Mouse (Mus musculus): Measurements from ENCODE around the gene Hoxd11. TPM values are rescaled to one million over a fixed set of nuclear protein-coding genes. Genes with fewer than 3 reads are reported as not detected.

The Hoxd11 gene
- polyA plus RNA-seq, 1 experiment, result not detected

DNA sequence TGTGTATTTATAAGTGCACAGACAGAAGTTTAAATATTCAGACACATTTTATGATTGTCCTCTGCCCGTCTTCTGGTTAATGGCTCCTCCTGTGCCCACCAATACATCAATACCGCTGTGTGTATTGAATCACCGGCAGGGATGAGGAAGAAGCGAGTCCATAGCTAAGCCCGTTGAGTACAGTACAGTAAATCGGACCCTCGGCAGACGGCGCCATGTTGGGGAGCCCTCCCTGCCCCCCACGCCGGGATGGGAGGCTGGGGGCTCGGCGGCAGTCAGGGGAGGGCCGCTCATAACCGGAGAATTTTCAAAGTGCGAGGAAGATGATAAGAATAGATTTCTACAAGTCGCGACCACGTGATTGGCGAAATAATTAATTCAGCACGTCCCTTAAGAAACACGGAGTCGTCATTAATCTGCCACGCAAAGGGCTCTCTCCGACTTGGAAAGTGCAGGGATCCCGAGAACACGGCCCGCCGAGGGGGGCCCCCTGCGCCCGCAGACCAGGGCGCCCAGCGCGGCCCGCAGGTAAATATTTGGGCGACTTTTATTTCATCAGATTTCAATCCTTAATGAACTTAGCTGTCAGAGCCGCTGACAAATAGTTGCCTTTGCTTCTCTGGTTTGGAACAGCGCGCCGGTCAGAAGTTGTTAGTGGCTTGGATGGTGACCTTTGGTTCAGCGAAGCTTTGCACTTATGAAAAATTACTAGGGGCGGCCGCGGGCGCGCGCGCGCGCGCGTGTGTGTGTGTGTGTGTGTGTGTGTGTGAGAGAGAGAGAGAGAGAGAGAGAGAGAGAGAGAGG lies 53.4 kb downstream of the Hoxd11 start:
- TF ChIP-seq GATA1 (IDR thresholded peaks at IDR 0.05; ENCODE audit: low read length), result no peak

DNA sequence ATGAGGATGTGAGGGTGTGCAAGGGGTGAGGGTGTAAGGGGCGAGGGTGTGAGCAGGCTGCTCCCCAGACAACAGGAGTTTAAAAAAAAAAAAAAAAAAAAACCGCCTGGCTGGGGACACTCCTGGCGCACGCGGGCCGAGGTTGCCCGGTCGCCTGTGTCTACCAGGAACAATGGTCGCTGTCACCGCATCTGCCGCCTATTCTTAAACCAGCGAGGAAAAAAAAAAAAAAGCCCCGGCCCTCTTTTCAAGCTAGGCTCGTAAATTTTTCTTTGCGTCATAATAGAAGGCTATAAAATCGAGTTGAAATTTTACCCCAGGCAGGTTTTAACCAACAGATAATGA lies 53.9 kb downstream of the Hoxd11 start:
- TF ChIP-seq GATA1 (IDR thresholded peaks at IDR 0.05; ENCODE audit: low read length), result no peak

DNA sequence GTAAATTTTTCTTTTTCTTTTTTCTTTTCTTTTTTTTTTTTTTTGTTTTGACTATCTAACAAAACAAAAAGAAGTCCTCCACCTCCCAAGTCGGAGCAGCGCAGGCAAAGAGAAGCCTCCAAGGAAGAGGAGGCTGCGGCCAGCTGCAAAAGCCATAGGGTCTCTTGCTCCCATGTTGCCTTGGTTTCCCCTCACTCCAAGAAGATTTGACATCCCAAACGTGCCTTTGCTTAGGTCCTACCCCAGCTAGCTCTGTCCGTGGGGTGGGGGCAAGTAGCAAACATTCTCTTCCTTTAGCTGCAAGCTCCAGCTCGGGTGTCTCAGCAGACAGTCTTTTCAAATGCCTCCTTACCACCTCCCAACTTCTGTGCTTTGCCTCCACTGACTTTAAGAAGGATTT lies 54.4 kb downstream of the Hoxd11 start:
- TF ChIP-seq GATA1 (IDR thresholded peaks at IDR 0.05; ENCODE audit: low read length), result no peak

DNA sequence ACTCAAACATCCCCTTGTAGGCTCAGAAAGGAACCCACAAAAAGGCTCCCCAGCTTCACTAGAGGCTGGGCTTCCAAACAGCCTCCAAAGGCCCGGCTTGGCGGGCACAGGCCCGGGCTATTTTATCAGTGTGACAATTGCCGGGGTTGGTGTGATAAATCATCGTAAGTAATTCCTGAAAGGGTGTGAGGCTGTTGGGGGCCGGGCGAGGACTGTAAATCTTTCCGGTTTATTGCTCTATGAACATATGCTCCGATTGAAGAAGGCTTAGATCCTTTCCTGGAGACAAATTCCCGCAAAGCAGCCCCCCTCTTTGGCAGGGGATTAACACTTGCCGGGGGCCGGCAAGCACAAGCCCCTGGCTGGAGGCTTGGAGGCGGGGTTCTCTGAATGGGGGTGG lies 55.1 kb downstream of the Hoxd11 start:
- TF ChIP-seq GATA1 (IDR thresholded peaks at IDR 0.05; ENCODE audit: low read length), result no peak

DNA sequence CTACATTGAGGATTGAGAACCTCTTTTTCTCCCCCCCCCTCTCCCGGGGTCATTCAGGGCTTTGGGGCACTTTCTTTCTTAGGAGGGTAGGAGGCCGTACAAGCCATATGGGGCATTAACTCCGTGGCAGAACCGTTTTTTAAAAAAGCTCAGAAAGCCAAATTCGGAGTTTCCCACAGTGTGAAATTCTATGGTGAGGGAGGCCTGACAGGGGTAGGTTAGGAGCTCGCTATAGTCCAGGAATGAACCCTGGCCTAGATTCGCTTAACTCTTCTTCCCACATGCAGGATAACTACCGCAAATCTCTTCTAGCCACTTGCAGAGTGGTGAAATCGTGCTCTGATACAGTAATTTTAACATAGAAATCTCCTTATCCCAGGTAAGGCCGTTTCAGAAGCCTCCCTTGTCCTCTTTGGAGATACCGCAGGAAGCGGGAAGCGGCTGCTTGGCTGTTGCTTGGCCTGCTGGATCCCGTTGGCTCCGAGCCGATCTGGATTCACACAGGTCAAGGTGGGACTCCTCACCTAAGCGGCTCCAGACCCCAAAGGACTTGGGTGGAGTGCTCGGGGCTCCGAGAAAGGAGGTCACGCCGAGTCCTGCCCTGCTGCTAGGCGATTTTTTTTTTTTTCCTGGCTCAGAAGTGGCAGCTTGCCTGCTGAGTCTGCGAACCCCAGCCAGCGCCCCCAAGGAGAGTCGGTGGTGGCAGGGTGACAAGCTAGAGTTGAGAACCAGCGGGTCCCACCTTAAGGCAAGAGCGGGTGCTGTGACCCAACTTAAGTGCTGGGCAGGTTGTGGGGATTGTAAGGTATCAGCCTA lies 55.8 kb downstream of the Hoxd11 start:
- TF ChIP-seq GATA1 (IDR thresholded peaks at IDR 0.05; ENCODE audit: low read length), result no peak

DNA sequence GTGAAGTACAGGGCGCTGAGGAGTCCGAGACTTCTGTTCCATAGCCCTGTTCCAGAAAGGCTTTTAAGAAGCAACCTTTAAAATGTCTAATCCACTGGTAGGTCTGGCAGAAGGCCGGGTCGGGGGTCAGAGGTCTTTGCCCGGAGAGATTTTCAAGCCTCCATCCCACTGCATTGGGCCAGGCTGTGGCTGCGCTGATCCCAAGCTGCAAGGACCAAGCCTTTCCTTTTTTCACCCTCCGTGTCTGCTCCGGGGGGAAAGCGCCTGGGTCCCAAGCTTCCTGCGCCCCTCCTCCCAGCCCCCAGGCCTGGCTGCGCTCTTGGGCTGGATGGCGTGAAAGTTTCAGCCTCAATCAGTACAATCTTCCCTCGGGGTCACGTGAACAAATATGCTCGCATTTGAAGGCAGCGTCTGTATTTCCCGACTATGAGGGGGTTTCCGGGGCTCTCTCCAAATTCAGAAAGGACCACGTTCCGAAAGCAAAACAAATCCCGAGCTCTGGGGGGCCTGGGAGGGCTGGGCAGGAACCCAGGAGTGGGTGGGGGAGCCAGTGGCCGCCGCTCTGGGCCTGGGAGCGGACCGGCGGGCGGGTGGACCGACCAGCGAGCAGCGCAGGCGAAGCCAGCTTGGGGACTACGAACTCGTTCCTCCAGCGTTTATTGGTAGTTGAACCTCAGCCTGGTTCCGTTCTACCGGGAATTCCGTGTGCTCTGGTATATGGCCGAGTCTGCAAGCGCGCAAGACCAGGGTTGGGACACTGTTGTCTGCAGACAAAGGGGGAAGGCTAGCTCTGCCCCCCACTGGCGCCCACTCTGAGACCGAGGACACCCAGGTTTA lies 56.7 kb downstream of the Hoxd11 start:
- no peak for TF ChIP-seq GATA1 (IDR thresholded peaks at IDR 0.05; ENCODE audit: low read length)

Other genes with a start within 250 kb of the Hoxd11 start
- 7.5 and 17.5 TPM in 2 replicates for gene Lnpk, start 100.1 kb upstream of the Hoxd11 start, polyA plus RNA-seq (2012)
- not detected in 2 replicates for gene Evx2, start 20.0 kb upstream of the Hoxd11 start, polyA plus RNA-seq (2012)
- not detected in 2 replicates for gene Hoxd13, start 11.2 kb upstream of the Hoxd11 start, polyA plus RNA-seq (2012)
- gene Hoxd12, start 4.5 kb upstream of the Hoxd11 start, polyA plus RNA-seq (2012), result not detected in 2 replicates
- gene Hoxd10, start 12.4 kb downstream of the Hoxd11 start, polyA plus RNA-seq (2012), result not detected in 2 replicates
- not detected in 2 replicates for gene Hoxd9, start 18.2 kb downstream of the Hoxd11 start, polyA plus RNA-seq (2012)
- not detected in 2 replicates for gene Hoxd8, start 25.1 kb downstream of the Hoxd11 start, polyA plus RNA-seq (2012)
- not detected in 2 replicates for gene Hoxd3, start 32.4 kb downstream of the Hoxd11 start, polyA plus RNA-seq (2012)
- gene Hoxd4, start 32.4 kb downstream of the Hoxd11 start, polyA plus RNA-seq (2012), result not detected in 2 replicates
- gene Gm28230, start 47.2 kb downstream of the Hoxd11 start, polyA plus RNA-seq (2012), result not detected in 2 replicates
- gene Hoxd1, start 83.4 kb downstream of the Hoxd11 start, polyA plus RNA-seq (2012), result not detected in 2 replicates
- gene Mtx2, start 146.2 kb downstream of the Hoxd11 start, polyA plus RNA-seq (2012), result 90.0 and 122 TPM in 2 replicates